23 mouse cellular contexts compared by ENCODE assay signal in genomic region chr4:87448338-87448737, GRCm38 (mm10).
"Had no signal": no experiment of that assay in that cellular context is flagged by ENCODE, and none has a peak within 500 bp of the region (broad histone marks: within the 10 kb centered on the region; RNA-seq: fewer than 3 reads in every experiment).

No protein-coding gene starts in this region.

- H3K9me3 ChIP-seq: liver, embryonic 15.5 days; lung, embryonic 15.5 days; megakaryocyte, embryonic 14.5 days; midbrain, embryonic 10.5 days; midbrain, embryonic 13.5 days; neural tube, embryonic 13.5 days; stomach, embryonic 15.5 days had no signal

- H3K27ac ChIP-seq: kidney, postnatal 0 days; layer of hippocampus, adult 2 months; left cerebral cortex, adult 2 months; liver, embryonic 15.5 days; lung, embryonic 15.5 days; macrophage; midbrain, embryonic 10.5 days; midbrain, embryonic 13.5 days; neural tube, embryonic 13.5 days; stomach, embryonic 15.5 days had no signal

- ATAC-seq: midbrain, embryonic 13.5 days; midbrain, embryonic 16.5 days had no signal

- H3K4me2 ChIP-seq: liver, embryonic 11.5 days; liver, embryonic 15.5 days; lung, embryonic 15.5 days; midbrain, embryonic 13.5 days; neural tube, embryonic 13.5 days; stomach, embryonic 15.5 days had no signal

- H3K4me1 ChIP-seq: liver, embryonic 15.5 days had no signal

- H3K36me3 ChIP-seq: liver, embryonic 15.5 days; lung, embryonic 15.5 days; midbrain, embryonic 10.5 days; midbrain, embryonic 13.5 days; neural tube, embryonic 13.5 days; stomach, embryonic 15.5 days had no signal

- H3K4me3 ChIP-seq: layer of hippocampus, adult 2 months; left cerebral cortex, adult 2 months; liver, embryonic 15.5 days; lung, embryonic 15.5 days; megakaryocyte, embryonic 14.5 days; midbrain, embryonic 10.5 days; midbrain, embryonic 13.5 days; myocyte; neural tube, embryonic 13.5 days; stomach, embryonic 15.5 days had no signal

- DNase-seq: kidney, adult 2 months; kidney, postnatal 25 days; layer of hippocampus, adult 9-11 months; layer of hippocampus, postnatal 36 days; lung, postnatal 14 days; retina, postnatal 1 day; right cerebral cortex, postnatal 25 days; spleen, adult 18-20 months; thymus, postnatal 25 days had no signal

- H3K27me3 ChIP-seq: liver, embryonic 15.5 days; lung, embryonic 15.5 days; megakaryocyte, embryonic 14.5 days; midbrain, embryonic 13.5 days; neural tube, embryonic 13.5 days; stomach, embryonic 15.5 days had no signal

- H3K9ac ChIP-seq: liver, embryonic 15.5 days; lung, embryonic 15.5 days; midbrain, embryonic 13.5 days; neural tube, embryonic 13.5 days; stomach, embryonic 15.5 days had no signal
